Mouse (Mus musculus) lung, adult 2 months (tissue): ENCODE results near the gene Dock3. TPM values are rescaled to one million over a fixed set of nuclear protein-coding genes. Genes with fewer than 3 reads are reported as not detected.
"Not testable (repeated sequence)": the region's sequence is repeated elsewhere in the genome, so short reads cannot be mapped to it uniquely, and the experiment has no call there.

Experiments
- DNase-seq: peaks from one replicate; pipeline ENCODE4 v3.0.0; 2022
- H3K4me1 ChIP-seq: fragments of 200-500 bp; 2 replicates; pipeline ENCODE4 v1.6.1; 2011; ENCODE audit warnings: low read length; ENCODE audit not compliant: control insufficient read depth, insufficient read depth
- H3K4me3 ChIP-seq: fragments of 200-500 bp; replicated peaks from 2 replicates; pipeline ENCODE3; 2011; ENCODE audit warnings: low read depth, mild to moderate bottlenecking, control low read depth, low read length; ENCODE audit errors: extremely low read depth
- CTCF ChIP-seq: fragments of 200-500 bp; IDR thresholded peaks from 2 replicates; pipeline ENCODE4 v1.5.1; 2011; ENCODE audit warnings: mild to moderate bottlenecking, low read length, control low read depth; ENCODE audit not compliant: insufficient read depth
- POLR2A ChIP-seq: fragments of 200-500 bp; IDR thresholded peaks from 2 replicates; pipeline ENCODE4 v1.6.1; 2011; ENCODE audit warnings: low read depth, mild to moderate bottlenecking, control low read depth, low read length, borderline replicate concordance; ENCODE audit errors: extremely low read depth
- whole genome bisulfite sequencing: fragments of 180-500 bp; shearing (Covaris S2); methylation state at CpG from one replicate; pipeline ENCODE4 v1.1.7; 2018; 5-methylcytosine and 5-hydroxymethylcytosine counted together
- polyA plus RNA-seq: library from polyadenylated mRNA; depleted of rRNA; stranded (reverse); fragments of >200 nt; gene quantifications from 2 replicates; pipeline ENCODE4 v1.2.3, GENCODE M21; 2012

The Dock3 gene
- polyA plus RNA-seq, 1 experiment: 0.09 TPM

DNA sequence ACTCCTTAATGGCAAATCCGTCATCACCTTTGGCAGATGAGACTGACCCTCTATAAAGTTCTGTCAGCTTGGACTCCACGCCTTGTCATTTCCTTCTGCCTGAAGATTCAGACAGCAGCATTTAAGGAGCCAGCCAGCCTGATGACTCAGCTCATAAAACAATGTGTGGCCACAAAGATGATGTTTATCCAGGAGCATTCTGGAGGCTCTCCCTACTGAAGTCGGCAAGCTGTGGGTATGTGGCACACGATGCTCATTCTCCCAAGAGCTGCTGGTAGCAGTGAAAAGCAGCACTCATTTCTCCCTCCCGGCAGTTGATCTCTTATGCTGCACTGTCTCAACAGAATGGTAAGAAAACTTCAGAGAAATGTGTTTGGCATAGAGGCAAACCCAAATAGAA lies 3.6 kb upstream of the Dock3 start:
- WGBS: 35% methylated on average over 5 of the region's 5 CpGs
- Histone ChIP-seq H3K4me3 (no peak overlapping the region), H3K4me1 (no peaks in the 10 kb centered on the region)
- TF ChIP-seq CTCF: no peak
- TF ChIP-seq POLR2A: no peak
- no peak for DNase-seq

DNA sequence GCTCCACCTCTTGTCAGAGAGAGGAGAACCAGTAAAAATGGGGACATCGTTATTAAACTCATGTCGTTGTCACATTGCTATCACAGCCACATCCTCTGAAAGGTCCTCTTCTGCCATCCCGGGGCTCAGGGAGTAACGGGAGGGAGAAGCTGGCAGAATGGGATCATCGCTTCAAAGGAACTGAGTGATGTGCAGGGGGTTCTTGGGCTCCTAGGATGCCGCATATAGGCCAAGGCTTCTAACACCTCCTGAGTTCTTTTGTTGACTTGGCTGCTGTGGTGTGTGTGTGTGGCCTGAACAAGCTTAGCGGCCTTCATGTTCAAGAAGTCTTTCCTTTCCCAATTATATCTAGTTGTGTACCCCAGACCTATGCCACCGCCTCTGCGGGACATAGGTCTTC lies 431 bp upstream of the Dock3 start:
- WGBS: 23% methylated on average over 9 of the region's 9 CpGs
- Histone ChIP-seq H3K4me1 (no peaks in the 10 kb centered on the region), H3K4me3 (no peak overlapping the region)
- DNase-seq: no peak
- TF ChIP-seq CTCF: no peak
- TF ChIP-seq POLR2A: no peak

DNA sequence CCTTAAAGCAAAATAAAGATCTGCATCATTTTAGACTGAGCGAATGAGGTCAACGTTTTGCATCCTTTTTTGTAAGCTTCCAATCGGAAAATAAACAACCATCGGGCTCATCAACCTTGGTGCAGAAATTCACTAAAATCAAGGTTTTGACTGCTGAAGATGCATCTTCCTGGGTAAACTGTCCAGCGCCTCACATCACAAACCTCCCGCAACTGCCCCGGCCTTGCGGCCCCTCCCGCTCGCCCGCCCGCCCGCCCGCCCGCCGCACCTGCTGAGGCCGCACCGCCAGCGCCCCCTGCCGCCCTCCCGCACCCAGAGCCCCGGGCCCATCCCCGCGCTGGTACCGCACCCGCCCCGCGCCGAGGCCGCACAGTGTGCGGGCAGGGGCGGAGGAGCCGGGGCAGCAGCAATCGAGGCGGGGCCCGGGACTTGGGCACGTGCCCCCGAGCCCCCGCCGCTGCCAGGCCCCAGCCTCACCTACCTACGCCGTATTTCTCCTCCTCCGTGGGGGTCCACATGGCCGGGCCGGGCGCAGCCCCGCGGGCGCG lies 644 bp downstream of the Dock3 start:
- TF ChIP-seq CTCF (no peak), POLR2A (no peak)
- DNase-seq: no peak
- 4% methylated on average over 35 of the region's 50 CpGs for WGBS
- no peaks in the 10 kb centered on the region for H3K4me1 ChIP-seq
- no peak overlapping the region for H3K4me3 ChIP-seq

DNA sequence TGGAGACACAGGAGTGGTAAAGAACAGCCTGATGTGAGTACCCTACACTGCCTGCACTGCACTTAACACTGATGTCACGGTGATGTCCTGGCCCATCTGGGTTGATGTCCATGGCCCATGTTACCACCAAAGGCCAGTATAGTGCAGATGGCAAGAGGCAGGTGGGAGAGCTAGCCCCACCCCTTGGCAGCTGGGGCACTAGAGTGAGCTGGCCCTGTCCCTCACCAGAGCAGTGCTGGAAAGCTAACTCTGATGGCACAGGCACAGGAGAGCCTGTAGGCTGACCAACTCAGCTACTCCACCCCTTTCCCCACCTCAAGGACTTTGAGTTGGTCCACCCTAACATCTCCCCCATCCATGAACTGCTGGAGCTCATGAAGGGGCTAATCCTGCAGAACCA lies 7.1 kb downstream of the Dock3 start:
- no peak for DNase-seq
- no peaks in the 10 kb centered on the region for H3K4me1 ChIP-seq
- TF ChIP-seq POLR2A: no peak
- no peak for TF ChIP-seq CTCF
- WGBS: 81% methylated on average over 1 of the region's 1 CpGs
- H3K4me3 ChIP-seq: no peak overlapping the region

DNA sequence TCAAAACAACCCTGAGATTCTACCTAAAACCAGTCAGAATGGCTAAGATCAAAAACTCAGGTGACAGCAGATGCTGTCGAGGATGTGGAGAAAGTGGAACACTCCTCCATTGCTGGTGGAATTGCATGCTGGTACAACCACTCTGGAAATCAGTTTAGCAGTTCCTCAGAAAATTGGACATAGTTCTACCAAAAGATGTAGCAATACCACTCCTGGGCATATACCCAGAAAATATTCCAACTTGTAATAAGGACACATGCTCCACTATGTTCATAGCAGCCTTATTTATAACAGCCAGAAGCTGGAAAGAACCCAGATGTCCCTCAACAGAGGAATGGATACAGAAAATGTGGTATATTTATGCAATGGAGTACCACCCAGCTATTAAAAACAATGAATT lies 56.9 kb downstream of the Dock3 start:
- WGBS: 75% methylated on average over 1 of the region's 1 CpGs
- H3K4me1 ChIP-seq, DNase-seq, H3K4me3 ChIP-seq: not testable (repeated sequence)

DNA sequence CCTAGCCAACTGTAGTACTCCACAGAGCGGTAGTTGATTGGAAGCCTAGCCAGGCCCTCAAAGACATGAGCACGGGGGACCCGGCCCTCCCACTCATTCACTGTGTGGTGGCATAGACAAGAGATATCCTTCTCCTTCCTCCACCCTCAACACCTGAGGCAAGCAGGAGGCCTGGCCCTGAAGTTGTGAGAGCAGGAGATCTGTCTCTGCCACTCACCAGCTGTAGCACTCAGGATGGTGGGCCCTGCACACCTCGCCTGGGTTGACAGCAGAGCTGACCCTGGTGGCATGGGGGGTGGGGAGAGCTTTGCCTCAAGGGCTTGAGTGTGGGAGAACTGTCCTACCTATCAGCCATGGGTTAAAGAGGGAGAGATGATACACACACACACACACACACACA lies 65.9 kb downstream of the Dock3 start:
- WGBS: 73% methylated on average over 4 of the region's 4 CpGs
- no peak overlapping the region for H3K4me3 ChIP-seq
- no peak for DNase-seq
- no peak for TF ChIP-seq POLR2A
- TF ChIP-seq CTCF: no peak
- no peaks in the 10 kb centered on the region for H3K4me1 ChIP-seq

DNA sequence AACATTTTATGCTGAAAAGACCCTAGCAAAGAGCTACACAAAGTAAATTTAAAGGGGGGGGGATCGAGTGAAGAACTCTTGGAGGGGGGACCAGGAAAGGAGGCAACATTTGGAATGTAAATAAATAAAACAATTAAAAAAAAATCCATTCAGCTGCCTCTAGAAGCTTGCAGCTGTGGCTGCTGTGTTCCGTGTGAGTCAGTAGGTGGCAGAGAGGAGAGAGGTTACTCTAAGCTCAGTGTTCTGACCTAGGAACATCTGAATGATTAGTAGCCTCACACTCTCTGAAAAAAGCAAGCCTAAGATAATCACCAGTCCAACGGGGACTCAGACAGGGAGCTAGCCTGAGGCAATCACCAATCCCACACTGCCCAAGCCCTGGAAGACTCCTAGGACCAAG lies 66.9 kb downstream of the Dock3 start:
- TF ChIP-seq POLR2A (no peak), CTCF (no peak)
- no peak overlapping the region for H3K4me3 ChIP-seq
- WGBS: 4% methylated on average over 3 of the region's 3 CpGs
- no peak for DNase-seq
- H3K4me1 ChIP-seq: no peaks in the 10 kb centered on the region

DNA sequence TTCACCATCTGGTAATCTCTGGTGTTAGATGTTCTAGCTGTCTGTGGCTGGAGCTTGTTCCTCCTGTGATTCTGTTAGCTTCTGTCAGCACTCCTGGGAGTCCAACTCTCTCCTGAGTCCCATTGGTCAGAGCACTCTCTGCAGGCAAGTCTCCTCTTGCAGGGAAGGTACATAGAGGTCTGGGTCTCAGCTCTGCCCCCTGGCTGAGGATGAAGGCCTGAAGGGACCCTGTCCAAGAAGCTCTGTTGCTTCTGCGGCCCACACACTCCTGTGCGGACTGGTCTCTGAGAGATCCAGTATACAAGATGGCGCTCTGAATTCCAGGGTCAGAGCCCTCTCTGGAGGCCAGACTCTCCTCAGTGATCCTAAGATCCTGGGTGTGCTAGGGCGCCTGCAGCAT lies 75.3 kb downstream of the Dock3 start:
- not testable (repeated sequence) for DNase-seq, H3K4me3 ChIP-seq, H3K4me1 ChIP-seq
- 88% methylated on average over 4 of the region's 4 CpGs for WGBS

DNA sequence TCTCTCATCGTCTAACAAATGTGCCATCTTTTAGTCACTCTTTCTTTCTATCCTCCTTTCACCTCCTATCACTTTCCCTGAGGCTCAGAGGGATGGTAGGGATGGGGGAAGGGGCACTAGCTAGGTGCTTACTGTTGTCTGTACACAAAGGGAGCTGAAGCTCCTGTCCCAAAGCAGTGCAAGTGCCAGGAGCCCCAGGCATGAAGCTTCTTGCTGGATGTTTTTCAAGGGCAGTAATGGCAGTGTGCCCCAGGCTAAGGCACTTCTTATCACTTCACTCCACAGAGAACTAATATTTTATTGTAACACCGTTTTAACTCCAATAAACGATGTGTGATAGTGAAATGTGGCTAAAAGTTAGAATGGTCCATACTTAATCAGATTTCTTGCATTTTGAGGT lies 118.9 kb downstream of the Dock3 start:
- DNase-seq: no peak
- WGBS: 58% methylated on average over 3 of the region's 3 CpGs

DNA sequence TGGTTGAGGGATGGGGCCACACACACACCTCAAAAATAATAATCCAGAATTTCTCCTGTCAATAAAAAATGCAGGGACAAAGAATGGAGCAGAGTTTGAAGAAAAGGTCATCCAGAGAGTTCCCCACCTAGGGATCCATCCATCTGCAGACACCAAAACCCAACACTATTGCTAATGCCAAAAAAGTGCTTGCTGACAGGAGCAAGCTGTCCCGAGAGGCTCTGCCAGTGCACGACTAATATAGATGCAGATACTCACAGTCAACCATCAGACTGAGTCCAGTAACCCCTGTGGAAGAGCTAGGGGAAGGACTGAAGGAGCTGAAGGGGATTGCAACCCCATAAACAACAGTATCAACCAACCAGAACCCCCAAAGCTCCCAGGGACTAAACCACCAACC lies 119.7 kb downstream of the Dock3 start:
- TF ChIP-seq CTCF (no peak), POLR2A (no peak)
- WGBS: 52% methylated on average over 2 of the region's 2 CpGs

More for the DNA sequence above, 118.9 kb downstream of the Dock3 start:
- Histone ChIP-seq H3K4me1 (no peaks in the 10 kb centered on the region), H3K4me3 (no peak overlapping the region)
- TF ChIP-seq POLR2A (no peak), CTCF (no peak)

DNA sequence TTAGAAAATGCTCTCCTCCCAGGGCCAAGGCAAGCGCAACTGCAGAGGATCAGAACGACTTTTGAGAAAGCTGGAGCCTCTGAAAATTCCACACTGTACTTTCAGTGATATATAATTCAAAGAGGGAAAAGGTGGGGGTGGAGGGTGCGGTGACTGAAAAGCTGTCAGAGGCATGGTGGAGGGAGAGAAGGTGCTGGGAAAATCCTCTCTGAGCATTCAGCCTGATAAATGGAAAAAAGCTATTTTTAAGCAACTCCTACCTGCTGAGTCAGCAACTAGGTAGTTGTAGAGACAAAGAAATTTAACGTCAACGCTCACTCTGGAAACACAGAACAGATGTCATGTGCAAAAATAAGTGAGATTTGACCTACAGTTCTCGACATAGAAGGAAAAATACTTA lies 132.2 kb downstream of the Dock3 start:
- TF ChIP-seq POLR2A: no peak
- TF ChIP-seq CTCF: no peak
- Histone ChIP-seq H3K4me3 (no peak overlapping the region), H3K4me1 (no peaks in the 10 kb centered on the region)
- no peak for DNase-seq
- WGBS: 59% methylated on average over 6 of the region's 6 CpGs

More for the DNA sequence above, 119.7 kb downstream of the Dock3 start:
- Histone ChIP-seq H3K4me1 (no peaks in the 10 kb centered on the region), H3K4me3 (no peak overlapping the region)
- no peak for DNase-seq

DNA sequence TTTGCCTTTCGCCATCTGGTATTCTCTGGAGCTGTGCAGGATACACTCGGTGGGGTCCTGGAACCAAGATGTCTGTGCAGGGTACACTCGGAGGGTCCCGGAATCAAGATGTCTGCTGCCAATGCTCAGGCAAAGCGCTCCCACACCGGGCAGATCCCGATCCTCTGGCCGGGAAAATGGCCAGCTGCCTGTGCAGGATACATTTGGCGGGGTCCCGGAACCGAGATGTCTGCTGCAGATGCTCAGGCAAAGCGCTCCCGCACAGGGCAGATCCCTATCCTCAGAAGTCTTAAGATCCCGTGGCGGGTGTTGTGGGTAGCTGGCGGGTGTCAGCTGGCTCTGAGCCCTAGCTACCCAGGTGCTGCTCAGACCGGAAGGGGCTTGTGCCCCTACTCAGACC lies 142.3 kb downstream of the Dock3 start:
- not testable (repeated sequence) for H3K4me1 ChIP-seq, DNase-seq, H3K4me3 ChIP-seq
- WGBS: 53% methylated on average over 17 of the region's 17 CpGs
